Mouse (Mus musculus) ovary, postnatal 10 days (tissue): ENCODE measurements around the gene Utp15.

ENCODE experiments used
- DNase-seq: peaks from one replicate; pipeline ENCODE4 v3.0.0; 2022; ENCODE audit warnings: low spot score

Utp15 gene

DNA sequence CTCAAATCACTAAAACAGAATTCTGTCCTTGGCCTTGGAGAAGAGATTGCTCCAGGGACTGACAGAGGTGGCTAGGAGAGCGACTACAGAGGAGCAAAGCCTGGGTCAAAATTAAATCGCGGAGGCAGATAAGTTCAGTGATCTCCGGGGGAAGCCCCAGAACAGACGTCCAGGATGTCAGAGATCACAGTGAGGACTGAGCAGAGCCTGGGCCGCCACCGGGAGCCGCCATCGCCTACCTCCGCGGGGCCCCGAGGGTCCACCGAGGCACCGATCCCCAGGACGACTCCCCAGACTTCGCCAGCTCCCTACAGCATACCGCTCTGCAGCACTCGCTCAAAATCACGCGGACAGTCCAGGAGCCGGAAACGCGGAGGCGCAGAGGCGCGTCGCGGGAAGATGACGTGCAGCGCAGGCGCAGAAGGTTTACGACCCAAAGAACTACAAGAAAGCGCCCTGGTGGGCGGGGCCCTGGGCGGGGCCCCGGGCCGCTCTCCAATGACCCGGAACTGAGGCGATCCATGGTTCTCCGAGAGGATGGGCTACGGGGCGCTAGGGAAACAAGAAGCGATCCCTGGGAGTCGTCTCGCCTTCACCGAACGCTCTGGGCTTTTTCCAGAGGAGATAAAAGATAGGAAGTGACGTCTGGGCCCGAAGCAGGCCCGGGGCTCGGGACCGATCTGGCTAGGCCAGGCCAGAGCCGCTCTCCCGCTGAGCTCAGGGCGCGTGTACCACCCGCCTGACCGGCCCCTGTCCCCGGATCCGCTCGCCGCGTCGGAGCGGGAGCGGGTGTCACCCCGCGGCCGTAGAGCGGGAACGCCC, at the start of gene Utp15, which contains the start of gene Ankra2:
Gene Utp15, minus strand, starts transcription at position 406 of the 822 bp plus-strand sequence.
Gene Ankra2, plus strand, starts transcription at position 439 of the 822 bp plus-strand sequence.
- peak; percentile 96 for DNase-seq

DNA sequence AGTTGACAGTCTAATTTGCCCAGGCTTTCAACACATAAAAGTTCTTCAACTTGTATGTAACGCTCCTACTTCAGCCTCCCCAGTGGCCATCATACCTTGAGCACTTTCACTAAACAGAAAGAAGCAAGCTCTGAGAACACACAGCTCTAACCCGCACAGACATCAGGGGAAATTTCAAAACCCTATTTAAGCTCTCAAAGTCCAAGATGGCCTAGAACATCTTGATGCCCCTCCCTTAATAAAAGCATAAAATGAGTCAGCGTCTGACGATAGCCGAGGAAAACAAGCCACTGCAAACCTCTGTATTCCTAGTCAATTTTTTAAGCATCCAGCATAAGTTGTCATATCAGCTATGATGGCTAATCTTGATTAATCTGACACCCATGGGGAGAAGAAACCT, 48.8 kb upstream of the Utp15 start:
- DNase-seq, result no peak

DNA sequence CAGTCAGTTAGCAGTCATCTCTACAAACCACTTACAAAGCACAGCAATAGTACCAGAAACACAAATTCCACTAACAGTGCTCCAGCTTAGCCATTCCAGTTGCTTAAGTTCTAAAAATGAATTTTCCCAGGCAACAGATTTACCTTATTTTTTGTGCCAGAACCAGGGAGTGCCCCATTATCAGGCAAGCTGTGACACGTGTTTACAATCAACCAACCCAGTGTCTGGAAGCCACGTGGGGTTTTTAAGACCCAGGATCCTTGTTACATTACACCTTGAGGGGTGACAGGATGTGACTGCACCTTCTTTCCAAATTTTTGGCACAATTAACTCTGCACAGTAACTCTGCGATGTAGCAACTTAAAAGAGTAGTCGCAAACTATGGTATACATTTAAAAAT, 45.9 kb upstream of the Utp15 start:
- DNase-seq, result no peak

DNA sequence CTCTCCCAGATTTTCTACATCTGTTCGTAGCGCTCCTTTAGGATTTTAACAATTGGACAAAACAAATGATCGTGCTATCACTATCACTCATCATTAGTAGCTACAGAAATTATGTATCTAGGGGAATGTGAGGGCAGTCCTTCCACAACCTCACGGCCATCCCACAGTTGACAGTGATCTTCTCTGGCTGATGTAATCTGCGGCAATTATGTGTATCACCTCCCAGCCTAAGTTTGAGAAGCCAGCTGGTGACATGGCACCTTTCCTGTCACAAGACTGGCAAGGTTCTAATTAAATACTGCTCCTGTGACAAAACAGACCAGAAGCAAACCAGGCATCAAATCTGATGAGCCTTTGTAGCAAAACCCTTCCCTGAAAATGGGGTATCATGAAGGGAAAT, 45.2 kb upstream of the Utp15 start:
- no peak for DNase-seq

DNA sequence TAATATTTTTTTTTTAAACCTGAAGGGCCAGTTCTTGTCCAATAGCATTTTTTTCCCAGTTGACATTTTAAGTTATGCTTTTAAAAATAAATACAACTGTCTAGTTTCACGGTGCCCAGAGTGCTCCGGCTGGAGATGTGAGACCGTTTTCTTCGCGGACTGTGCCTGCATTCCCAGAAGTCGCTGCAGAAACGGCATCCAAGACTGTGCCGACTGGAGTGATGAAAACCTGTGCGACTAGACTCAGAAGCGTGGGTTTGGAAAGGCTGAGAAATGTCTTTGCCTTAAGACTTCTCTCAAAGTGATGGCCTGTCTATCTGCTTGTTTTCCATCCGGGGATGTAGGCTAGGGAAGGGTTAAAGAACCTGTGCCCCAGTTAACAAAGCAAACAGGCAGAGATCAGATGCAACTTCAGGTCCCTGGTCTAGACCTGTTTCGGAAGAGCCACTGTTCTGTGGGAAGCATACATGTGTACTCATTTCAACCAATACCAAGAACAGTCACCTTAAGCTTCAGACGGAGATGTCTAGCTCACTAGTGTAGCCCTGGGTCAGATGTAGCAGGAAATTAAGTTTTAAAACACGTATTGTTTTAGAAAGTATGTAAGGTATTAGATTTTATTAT, 44.1 kb upstream of the Utp15 start:
- no peak for DNase-seq

DNA sequence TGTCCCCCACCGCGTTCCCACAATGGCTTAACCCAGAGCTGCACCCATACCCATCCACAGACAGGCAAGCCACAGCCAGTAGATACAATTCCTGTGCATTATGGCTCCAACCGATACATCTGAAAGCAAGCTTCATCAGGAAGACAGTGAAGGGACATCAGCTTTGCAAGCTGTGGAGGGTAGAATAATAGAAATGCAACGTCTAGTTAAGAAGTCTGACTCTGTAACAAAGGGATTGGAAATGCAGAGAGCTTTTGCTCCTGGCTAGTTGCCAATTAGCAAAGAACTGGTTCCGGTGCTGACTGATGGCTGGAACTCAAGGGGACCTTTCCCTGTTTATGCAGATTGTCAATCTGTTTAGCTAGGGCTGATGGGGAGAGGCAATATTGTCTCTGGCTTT, 43.6 kb upstream of the Utp15 start:
- no peak for DNase-seq

DNA sequence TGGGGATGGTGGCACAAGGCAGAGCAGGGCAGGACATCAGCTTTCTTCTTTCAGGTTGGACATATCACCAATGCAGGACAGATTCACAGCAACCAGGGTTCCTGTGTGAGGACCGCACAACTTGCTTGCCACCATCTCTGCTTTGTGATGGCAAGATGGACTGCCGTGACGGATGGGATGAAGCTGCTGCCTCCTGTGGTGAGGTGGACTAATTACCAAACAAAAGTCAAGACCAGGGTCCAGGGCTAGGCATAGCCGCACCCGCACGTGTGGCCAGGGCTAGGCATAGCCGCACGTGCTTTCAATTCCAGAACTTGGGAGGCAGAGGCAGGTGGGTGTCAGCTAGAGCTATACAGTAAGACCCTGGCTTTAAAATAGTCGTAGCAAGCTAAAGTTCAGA, 42.4 kb upstream of the Utp15 start:
- DNase-seq, result no peak

DNA sequence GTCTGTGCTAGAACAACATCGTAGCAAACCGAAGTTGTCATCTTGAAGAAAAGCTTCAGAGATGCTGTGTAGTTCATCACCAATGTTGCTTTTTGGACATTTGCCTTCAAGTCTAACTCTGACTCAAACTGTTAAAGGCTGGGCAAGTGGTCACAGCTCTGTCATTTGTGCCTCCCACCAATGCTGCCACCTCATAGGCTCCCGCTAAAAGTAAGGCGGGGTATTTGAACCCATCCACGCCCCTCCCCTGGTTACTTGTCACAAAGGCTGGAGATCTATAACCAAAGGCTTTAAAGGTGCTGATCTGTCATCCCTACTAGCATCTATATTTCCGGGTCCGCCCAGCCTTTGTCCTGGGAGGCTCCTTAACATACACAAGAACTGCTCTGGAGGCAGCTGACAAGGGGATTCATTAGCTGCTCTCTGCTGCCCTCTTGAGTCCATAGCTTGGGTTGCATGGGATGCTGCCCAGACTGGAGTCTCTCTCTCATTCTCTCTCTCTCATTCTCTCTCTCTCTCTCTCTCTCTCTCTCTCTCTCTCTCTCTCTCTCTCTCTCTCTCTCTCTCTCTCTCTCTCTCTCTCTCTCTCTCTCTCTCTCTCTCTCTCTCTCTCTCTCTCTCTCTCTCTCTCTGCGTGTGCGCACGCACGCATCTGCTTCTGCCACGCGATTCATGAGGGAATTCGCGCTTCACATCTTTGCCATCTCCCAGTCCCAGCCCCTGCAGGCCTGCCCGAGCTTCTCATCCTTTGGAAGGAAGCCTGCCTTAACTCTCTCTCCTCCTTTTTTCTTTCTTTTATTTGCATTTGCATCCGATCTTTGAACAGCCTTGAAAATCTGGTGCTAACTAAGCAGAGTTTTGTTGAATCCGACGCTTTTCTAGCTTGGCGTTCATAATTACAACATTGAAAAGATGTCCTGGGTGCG, 36.3 kb upstream of the Utp15 start:
- DNase-seq, result peak; percentile 32

DNA sequence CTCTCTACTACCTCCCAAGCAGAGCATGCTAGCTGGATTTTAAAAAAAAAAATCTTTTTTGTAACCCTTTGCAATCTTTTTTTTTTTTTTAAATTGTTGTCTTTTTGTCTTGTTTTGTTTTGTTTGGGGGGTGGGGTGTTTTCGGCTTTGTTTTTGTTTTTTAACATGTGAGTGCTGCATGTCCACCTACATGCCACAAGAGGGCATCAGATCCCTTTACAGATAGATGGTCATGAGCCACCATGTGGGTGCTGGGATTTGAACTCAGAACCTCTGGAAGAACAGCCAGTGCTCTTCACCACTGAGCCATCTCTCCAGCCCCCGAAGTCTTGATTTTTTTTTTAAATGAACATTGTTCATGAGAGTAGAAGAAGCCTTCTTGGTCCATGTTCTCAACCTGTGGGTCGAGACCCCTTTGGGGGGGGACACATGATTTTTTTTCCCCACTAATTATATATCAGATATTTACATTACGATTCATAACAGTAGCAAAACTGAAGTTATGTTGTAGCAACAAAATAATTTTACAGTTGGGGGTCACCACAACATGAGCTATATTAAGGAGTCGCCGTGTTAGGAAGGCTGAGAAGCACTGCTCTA, 35.1 kb upstream of the Utp15 start:
- no peak for DNase-seq

DNA sequence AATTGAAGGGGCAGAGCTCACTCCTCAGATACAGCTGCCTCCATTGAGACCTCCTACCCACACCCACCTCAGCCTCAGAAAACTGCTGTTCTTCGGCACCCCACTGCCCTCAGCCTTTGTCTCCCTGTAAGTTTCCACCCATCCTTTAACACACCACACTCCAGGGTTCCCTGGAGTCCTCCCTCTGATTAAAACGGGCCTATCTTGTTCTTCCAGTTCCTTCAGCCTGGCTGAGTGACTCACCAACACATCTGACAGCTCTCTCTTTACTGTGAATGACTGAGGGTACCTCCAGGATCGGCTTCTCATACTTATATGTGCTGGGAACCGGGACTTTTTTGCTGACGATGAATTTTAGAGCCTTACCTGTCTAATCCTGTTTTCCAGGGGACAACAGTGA, 33.2 kb upstream of the Utp15 start:
- no peak for DNase-seq

DNA sequence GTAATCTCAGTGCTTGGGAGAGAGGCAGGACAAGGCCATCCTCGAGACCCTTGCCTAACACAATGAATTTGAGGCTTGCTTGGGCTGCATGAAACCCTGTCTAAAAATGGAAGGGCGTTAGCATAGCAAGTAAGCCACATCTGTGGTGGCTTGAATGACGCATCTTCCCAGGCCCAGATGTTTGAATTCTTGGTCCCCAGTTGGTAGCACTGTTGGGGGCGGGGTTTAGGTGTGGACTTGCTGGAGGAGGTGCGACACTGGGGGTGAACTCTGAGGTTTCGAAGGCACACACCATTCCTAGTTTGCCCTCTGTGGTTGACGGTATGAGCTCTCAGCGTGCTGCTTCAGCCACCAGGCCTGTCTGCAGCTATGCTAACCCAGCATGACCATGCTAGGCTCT, 28.9 kb upstream of the Utp15 start:
- DNase-seq, result no peak

DNA sequence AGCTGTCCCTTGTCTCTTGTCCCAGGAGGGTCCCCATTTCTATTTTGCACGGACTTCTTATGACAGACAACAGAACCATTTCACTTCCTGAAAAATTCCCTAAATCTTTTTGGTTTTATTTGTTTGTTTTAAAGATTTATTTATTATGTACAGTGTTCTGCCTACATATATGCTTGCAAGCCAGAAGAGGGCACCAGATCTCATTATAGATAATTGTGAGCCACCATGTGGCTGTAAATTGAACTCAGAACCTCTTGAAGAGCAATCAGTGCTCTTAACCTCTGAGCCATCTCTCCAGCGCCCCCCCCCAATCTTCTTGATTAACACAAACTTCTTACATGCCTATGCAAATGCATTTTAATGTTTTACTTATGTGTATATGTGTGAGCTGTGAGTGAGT, 27.9 kb upstream of the Utp15 start:
- no peak for DNase-seq

DNA sequence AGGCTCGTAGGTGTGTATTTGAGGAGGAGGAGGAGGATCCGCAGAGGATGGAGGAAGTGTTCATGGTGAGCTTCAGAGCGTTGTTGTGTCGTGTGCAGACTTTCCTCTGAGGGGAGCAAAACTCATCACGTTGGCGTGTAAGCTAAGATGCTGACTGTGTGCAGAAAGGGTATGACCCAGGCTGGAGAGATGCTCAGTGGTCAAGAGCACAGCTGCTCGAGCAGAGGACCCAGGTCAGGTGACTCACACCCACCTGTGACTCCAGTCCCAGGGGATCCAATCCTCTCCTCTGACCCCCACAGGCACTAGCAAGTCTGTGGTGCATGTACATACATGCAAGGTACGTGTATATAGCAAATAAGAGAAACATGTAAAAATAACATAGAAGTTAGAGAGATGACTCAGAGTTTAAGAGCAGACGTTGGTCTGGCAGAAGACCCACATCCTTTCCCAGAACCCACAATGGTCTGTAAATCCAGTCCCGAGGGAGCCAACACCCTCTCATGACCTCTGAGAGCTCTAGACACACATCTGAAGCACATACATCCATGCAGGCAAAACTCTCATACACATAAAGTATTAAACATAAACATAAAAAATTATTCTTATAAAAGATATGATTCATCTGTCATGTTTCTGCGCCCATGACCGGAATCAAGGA, 18.3 kb upstream of the Utp15 start:
- DNase-seq, result no peak

DNA sequence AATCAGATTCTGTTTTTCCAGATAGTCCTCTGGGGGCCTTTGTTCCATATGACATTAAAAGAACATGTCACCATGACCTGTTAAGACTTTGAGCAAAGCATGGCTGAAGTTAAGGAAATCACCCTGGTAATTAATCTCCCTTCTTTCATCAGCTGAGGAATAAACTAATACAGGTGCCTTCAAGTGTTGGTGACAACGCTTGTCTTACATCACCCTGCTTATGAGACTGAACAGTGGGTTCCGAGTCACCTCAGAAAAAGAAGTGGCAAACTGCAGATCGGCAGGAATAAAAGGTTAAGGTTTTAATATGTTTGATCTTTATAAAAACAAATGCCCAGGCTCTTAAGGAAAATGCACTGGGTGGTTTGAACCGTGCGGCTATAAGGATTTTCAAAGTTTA, 16.8 kb upstream of the Utp15 start, which contains the start of gene Gm21976:
Gene Gm21976, plus strand, starts transcription at position 202 of the 400 bp plus-strand sequence.
- DNase-seq, result no peak

DNA sequence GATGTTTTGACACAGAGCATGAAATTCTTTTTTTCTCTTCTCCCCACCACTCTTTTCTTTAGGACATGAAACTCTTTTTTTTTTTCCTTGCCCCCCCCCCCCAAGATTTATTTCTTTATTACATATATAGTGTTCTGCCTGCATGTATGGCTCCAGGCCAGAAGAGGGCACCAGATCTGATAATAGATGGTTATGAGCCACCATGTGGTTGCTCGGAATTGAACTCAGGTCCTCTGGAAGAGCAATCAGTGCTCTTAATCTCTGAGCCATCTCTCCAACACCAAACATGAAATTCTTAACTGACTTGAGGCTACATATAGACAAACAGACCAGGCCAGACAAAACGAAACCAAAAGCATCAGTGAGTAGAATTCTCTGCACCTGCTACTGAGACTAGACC, 14.7 kb upstream of the Utp15 start:
- no peak for DNase-seq

DNA sequence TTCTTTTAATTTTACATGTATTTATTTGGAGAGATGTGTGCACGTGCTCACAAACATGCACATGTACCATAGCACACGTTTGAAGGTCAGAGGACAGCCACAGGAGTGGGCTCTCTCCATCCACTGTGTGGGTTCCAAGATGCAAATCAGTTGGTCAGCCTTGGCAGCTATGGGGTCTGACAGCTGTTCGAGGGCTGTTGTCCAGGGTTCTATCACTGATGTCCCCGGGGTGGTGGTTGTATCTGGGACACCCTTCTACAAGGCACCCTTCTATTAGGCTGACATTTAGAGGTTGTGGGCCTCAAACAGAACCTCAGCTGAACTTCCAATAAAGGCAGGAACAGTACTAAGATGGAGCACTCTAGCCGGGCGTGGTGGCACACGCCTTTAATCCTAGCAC, 13.4 kb upstream of the Utp15 start:
- no peak for DNase-seq

DNA sequence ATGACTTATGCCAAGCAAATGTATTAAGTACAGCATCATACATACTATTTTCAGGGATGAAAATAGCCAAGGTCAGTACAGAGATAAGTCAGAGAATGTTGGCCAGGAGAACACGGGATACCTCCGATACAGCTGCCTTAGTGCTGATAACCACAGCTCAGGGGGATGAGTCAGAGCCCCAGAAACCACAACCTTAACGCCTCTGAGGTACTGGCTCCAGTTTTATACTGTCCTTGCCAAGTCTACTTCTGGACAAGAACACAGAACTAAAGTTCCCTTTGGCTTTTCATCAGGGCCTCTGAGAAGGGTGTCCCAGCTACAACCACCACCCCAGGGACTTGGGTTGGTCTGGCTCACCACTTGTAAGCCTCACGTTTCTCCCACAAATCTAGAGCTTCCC, 12.8 kb upstream of the Utp15 start:
- DNase-seq, result no peak

DNA sequence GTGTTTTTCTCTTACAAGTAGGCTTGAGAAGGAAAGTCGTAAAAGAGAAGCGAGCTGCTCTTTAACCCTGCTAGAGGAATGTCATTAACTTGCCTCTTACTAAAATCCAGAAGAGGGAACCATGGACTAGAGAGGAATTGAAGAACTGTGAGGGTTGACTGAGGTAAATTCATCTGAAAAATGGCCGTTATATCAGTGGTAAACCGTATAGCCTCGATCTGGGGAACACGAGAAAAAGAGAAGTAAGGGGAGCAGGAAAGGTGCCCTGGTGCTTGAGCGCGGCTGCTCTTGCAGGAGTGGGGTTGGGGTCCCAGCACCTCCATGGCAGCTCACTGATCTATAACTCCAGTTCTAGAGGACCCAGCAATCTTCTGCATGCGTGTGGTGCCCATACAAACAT, 11.2 kb upstream of the Utp15 start:
- no peak for DNase-seq

DNA sequence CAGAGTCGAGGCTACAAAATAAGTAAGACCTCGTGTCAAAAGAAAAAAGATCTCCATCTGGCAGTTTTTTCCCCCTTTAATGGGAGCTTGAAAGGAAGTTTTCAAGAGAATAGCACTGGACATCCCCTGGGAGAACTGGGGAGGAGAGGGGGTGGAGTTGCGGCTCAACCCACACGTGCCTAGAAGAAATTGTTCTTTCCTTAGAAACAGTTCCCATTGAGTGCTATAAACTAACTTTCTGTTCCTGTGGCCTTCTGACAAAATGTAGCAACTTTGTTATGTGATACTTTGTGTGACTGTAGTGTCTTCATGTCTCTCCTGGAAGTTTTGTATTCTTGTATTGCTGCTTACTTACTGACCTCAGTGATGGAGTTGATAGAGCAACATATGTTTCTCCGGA, 1.3 kb upstream of the Utp15 start:
- no peak for DNase-seq

DNA sequence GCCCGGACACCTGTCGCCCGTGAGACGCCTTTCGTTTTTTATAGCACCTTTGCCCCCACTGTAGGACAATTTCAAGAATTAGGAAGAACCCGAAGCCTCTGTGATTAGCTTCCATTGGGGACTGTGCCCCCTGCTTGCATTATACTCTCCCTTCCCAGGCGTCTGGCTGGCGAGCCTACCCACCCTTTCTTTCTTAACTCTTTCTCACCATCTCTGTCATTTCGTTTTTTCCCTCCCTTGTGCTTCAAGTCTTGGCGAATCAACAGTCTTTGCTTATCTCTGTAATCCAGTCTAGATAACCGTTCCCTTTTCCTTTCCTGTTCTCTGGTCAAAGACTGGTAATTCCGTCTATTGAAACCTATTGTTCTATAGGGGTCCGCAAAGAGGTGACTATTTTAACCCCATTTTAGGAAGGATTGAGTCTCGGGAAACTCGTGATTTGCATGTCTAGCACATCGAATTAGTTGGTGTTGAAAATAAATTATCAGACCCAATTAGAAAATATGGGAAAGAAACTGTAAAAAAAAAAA, 682 bp upstream of the Utp15 start:
- DNase-seq, result no peak

DNA sequence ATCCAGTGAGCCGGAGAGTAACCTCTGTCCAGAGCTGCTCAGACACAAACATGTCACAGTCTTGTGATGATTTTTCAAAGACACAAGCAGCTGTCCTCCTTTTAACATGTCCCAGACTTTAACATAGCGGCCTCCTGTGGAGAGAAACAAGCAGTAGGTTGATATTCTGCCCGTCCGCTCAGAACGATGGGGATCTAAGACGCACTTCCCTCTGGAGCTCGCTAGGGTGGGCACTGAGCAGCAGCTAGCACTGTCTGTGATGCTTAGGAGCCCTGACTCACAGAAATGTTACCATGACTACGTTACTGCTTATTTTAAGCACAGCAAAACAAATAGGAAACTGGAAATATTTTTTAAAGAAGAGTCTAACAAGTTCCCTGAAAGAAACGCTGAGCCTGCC, 7.9 kb downstream of the Utp15 start:
- DNase-seq, result no peak
